Mouse (Mus musculus): Measurements from ENCODE around the gene Rhox4b.
"Not testable (repeated sequence)": the region's sequence is repeated elsewhere in the genome, so short reads cannot be mapped to it uniquely, and the experiment has no call there.

DNA sequence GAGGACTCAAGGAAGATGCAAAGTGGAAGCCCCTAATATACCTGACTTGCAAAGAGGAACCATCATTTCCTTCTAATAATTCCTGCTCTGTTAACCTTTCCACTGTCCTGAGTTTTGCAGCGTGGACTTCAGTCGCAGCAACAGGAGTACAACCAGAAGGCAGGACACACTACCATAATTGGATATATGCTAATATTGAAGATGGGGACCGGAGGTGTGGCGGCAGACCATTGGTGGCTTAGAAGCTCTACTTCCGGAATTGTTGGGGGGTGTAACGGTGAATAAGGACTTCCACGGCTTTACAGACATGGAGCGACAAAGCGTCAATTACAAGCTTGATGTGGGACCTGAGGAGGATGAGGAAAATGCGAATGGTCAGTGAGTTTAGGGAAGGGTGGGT is 21.1 kb downstream of the Rhox4b start, which contains the start of gene Rhox2c:
- TF ChIP-seq CTCF, EP300 (IDR thresholded peaks at IDR 0.05; ENCODE audit: low read depth): not testable (repeated sequence)

Data from liver, embryonic 14.5 days (tissue).